ENCODE assay signal across 14 mouse cellular contexts in genomic region chr5:125039377-125040027, GRCm38 (mm10). TPM values are rescaled to one million over a fixed set of nuclear protein-coding genes. Genes with fewer than 3 reads are reported as not detected.
DNase-seq lines count a peak whose midpoint lies in the region; ATAC-seq lines count a peak whose summit lies in the region.
"Had no signal": no experiment of that assay in that cellular context is flagged by ENCODE, and none has a peak within 500 bp of the region (broad histone marks: within the 10 kb centered on the region; RNA-seq: fewer than 3 reads in every experiment).

No protein-coding gene starts in this region.

- DNase-seq in heart, postnatal 36 days, result no peak
- DNase-seq in MN1 (ENCODE audit: low spot score) (peak; percentile 35), adipocyte (ENCODE audit: low spot score) (peak; percentile 12)
- peak; percentile 82 for DNase-seq in cerebellum, adult 9-11 months
- DNase-seq in neural tube, embryonic 10.5 days (ENCODE audit: extremely low spot score, low spot score), result no peak
- DNase-seq in B cell, adult 2 months, result no peak
- DNase-seq: embryo, embryonic 11 days; layer of hippocampus, postnatal 36 days; midbrain, embryonic 14.5 days; thymus, adult 2 months had no signal

- intact Hi-C loops in heart, postnatal 36 days (cut with DNase I), result loop anchor here (2.0 kb wide), 2 partner anchors 19 to 41 kb away; no protein-coding TSS in a partner anchor

- H3K4me3 ChIP-seq in heart, embryonic 15.5 days, result no peak overlapping the region
- H3K4me3 ChIP-seq: liver, embryonic 12.5 days; neural tube, embryonic 15.5 days had no signal

- peak overlapping the region; percentile 50; the same call in 1 of the 2 replicates for H3K27ac ChIP-seq in heart, embryonic 15.5 days
- H3K27ac ChIP-seq: liver, embryonic 12.5 days had no signal

- peaks cover 21% of the 10 kb centered on the region for H3K4me1 ChIP-seq in heart, embryonic 15.5 days (replicated peaks)

- WGBS in heart, embryonic 15.5 days, result 87% methylated on average over 8 of the region's 8 CpGs

- H3K36me3 ChIP-seq in heart, embryonic 15.5 days, result peaks cover 72% of the 10 kb centered on the region

- no peaks in the 10 kb centered on the region for H3K9me3 ChIP-seq in heart, embryonic 15.5 days (replicated peaks)
- H3K9me3 ChIP-seq: liver, embryonic 12.5 days; neural tube, embryonic 15.5 days had no signal

- peak; percentile 28; the same call in 1 of the 2 replicates for ATAC-seq in heart, embryonic 15.5 days (replicated peaks; ENCODE audit: insufficient number of reproducible peaks, insufficient read depth, low FRiP score, low read depth)
- ATAC-seq: inflammation-experienced regulatory T-cells, adult 6 months; liver, embryonic 12.5 days had no signal

- H3K9ac ChIP-seq in heart, embryonic 15.5 days, result no peak overlapping the region
- H3K9ac ChIP-seq: liver, embryonic 12.5 days; neural tube, embryonic 15.5 days had no signal

- no peak overlapping the region for H3K4me2 ChIP-seq in heart, embryonic 15.5 days
- H3K4me2 ChIP-seq: liver, embryonic 12.5 days; neural tube, embryonic 15.5 days had no signal

- H3K27me3 ChIP-seq in heart, embryonic 15.5 days, result no peaks in the 10 kb centered on the region
- H3K27me3 ChIP-seq: liver, embryonic 12.5 days; neural tube, embryonic 15.5 days had no signal

RNA-seq across cellular contexts. Expression of gene Rflna, which starts 36.5 kb away (rescaled TPM):
- 1.3 and 2.3 TPM in 2 replicates for polyA plus RNA-seq in heart, embryonic 15.5 days (2015; fragmentation: Nextera tagmentation; extraction: Ambion mirVana)
- total RNA-seq in heart, postnatal 36 days (2021), result under 1 TPM in 1 of 2 experiments, not detected in 1; 0.47 TPM

Comparison
In these comparisons a context has a peak if more than half of its experiments do, and no peak if none do; other contexts are left out.
1. DNase-seq: peak in MN1 (single experiment), adipocyte (single experiment) and cerebellum, adult 9-11 months (single experiment); none in heart, postnatal 36 days (0 of 2), neural tube, embryonic 10.5 days (single experiment) and B cell, adult 2 months (0 of 2).